11 mouse cellular contexts compared by ENCODE assay signal in genomic region chr13:31458883-31459282, GRCm38 (mm10).
DNase-seq lines count a peak whose midpoint lies in the region; ATAC-seq and TF ChIP-seq lines count a peak whose summit lies in the region.
"Had no signal": no experiment of that assay in that cellular context is flagged by ENCODE, and none has a peak within 500 bp of the region (broad histone marks: within the 10 kb centered on the region; RNA-seq: fewer than 3 reads in every experiment).

No protein-coding gene starts in this region.

- no peaks in the 10 kb centered on the region for H3K4me1 ChIP-seq in heart, adult 2 months (ENCODE audit: control insufficient read depth, insufficient read depth, low read length)
- no peaks in the 10 kb centered on the region for H3K4me1 ChIP-seq in lung, adult 2 months (ENCODE audit: control insufficient read depth, insufficient read depth, low read length)
- H3K4me1 ChIP-seq: stomach, embryonic 15.5 days had no signal

- H3K9ac ChIP-seq in heart, adult 2 months (ENCODE audit: low read depth, low read length): no peak overlapping the region
- H3K9ac ChIP-seq: stomach, embryonic 15.5 days had no signal

- ATAC-seq in megakaryocyte-erythroid progenitor cell, adult 5-6 weeks (replicated peaks; ENCODE audit: low FRiP score, low TSS enrichment, poor library complexity, severe bottlenecking): no peak
- ATAC-seq in activated CD4-positive, CD25-positive, alpha-beta regulatory T cell, adult 4 months: no peak

- no peaks in the 10 kb centered on the region for H3K36me3 ChIP-seq in heart, adult 2 months (ENCODE audit: control insufficient read depth, insufficient read depth, low read length)
- H3K36me3 ChIP-seq: stomach, embryonic 15.5 days had no signal

- 41% methylated on average over 2 of the region's 2 CpGs for WGBS in heart, adult 2 months
- WGBS in lung, adult 2 months: 15% methylated on average over 2 of the region's 2 CpGs

- intact Hi-C loops in heart, adult 2 months (cut with DNase I): no loop called here
- intact Hi-C loops in heart, postnatal 25 days (cut with DNase I): no loop called here

- no peak overlapping the region for H3K27ac ChIP-seq in heart, adult 2 months
- H3K27ac ChIP-seq: stomach, embryonic 15.5 days had no signal

- H3K4me3 ChIP-seq in heart, adult 2 months: no peak overlapping the region
- H3K4me3 ChIP-seq in lung, adult 2 months (replicated peaks; ENCODE audit: extremely low read depth, low read depth, low read length): no peak overlapping the region
- H3K4me3 ChIP-seq: stomach, embryonic 15.5 days had no signal

- H3K79me2 ChIP-seq in heart, adult 2 months (replicated peaks; ENCODE audit: control insufficient read depth, insufficient read depth, low read length): no peaks in the 10 kb centered on the region

- no peak for TF ChIP-seq EP300 in heart, adult 2 months (IDR thresholded peaks at IDR 0.05; ENCODE audit: insufficient read depth, low read depth, low read length)

- no peak for TF ChIP-seq CTCF in heart, adult 2 months (IDR thresholded peaks at IDR 0.05)
- no peak for TF ChIP-seq CTCF in lung, adult 2 months (IDR thresholded peaks at IDR 0.05; ENCODE audit: insufficient read depth, low read length)

- H3K27me3 ChIP-seq in heart, adult 2 months (ENCODE audit: control insufficient read depth, insufficient read depth, low read length): no peaks in the 10 kb centered on the region
- H3K27me3 ChIP-seq: CH12.LX; stomach, embryonic 15.5 days had no signal

- no peak for TF ChIP-seq POLR2A in heart, adult 2 months (IDR thresholded peaks at IDR 0.05; ENCODE audit: insufficient read depth, low read depth, low read length)
- no peak for TF ChIP-seq POLR2A in lung, adult 2 months (IDR thresholded peaks at IDR 0.05; ENCODE audit: borderline replicate concordance, extremely low read depth, low read depth, low read length)

- DNase-seq in heart, postnatal 4 days: peak; percentile 6
- no peak for DNase-seq in heart, adult 2 months
- DNase-seq in urinary bladder, postnatal 14 days (ENCODE audit: low spot score): peak; percentile 46
- DNase-seq in urinary bladder, postnatal 4 days (ENCODE audit: low spot score in 2 of 2): no peak
- DNase-seq in lung, adult 2 months: peak; percentile 18
- no peak for DNase-seq in heart, postnatal 25 days (ENCODE audit: low spot score)
- DNase-seq: heart, postnatal 36 days had no signal

Comparison
In these comparisons a context has a peak if more than half of its experiments do, and no peak if none do; other contexts are left out.
1. DNase-seq: peak in heart, postnatal 4 days (single experiment), urinary bladder, postnatal 14 days (single experiment) and lung, adult 2 months (single experiment); none in heart, adult 2 months (0 of 2), urinary bladder, postnatal 4 days (0 of 2) and heart, postnatal 25 days (single experiment).